Mouse (Mus musculus) layer of hippocampus, adult 8-10 months (tissue): ENCODE results near the gene Slc6a19. TPM values are rescaled to one million over a fixed set of nuclear protein-coding genes. Genes with fewer than 3 reads are reported as not detected.
"Not testable (repeated sequence)": the region's sequence is repeated elsewhere in the genome, so short reads cannot be mapped to it uniquely, and the experiment has no call there.

ENCODE experiments used
- DNase-seq, 2 experiments: peaks; one replicate each; pipeline ENCODE4 v3.0.0; 2022; ENCODE audit warnings: low spot score in 2 of 2
- total RNA-seq, 4 experiments: library from RNA; stranded (reverse); gene quantifications; 2 replicates each; pipeline ENCODE4 v1.2.4; 2022

The Slc6a19 gene
- total RNA-seq = under 1 TPM; 0.14 to 0.45 (median 0.32) TPM

GRCm38 (mm10) chr13:73704694-73705325 is at the start of gene Slc6a19:
Slc6a19 (minus strand) TSS chr13:73704865.
- no peak for DNase-seq

- no peak for DNase-seq
Measured at GRCm38 (mm10) chr13:73751284-73751683, 46.6 kb upstream of the Slc6a19 start.

GRCm38 (mm10) chr13:73750435-73750834 is 45.8 kb upstream of the Slc6a19 start:
- no peak for DNase-seq

- no peak for DNase-seq
Measured at GRCm38 (mm10) chr13:73748663-73749440, 44.2 kb upstream of the Slc6a19 start.

- DNase-seq = no peak
Measured at GRCm38 (mm10) chr13:73743662-73744061, 39.0 kb upstream of the Slc6a19 start.

- no peak for DNase-seq
Measured at GRCm38 (mm10) chr13:73742944-73743343, 38.3 kb upstream of the Slc6a19 start.

GRCm38 (mm10) chr13:73740399-73740944 is 35.8 kb upstream of the Slc6a19 start:
- DNase-seq = not testable (repeated sequence)

- DNase-seq = no peak
Measured at GRCm38 (mm10) chr13:73736943-73737342, 32.3 kb upstream of the Slc6a19 start.

- DNase-seq = no peak
Measured at GRCm38 (mm10) chr13:73735928-73736327, 31.3 kb upstream of the Slc6a19 start.

- no peak for DNase-seq
Measured at GRCm38 (mm10) chr13:73735270-73735669, 30.6 kb upstream of the Slc6a19 start.

GRCm38 (mm10) chr13:73734379-73734778 is 29.7 kb upstream of the Slc6a19 start:
- DNase-seq = no peak

- no peak for DNase-seq
Measured at GRCm38 (mm10) chr13:73732742-73733700, 28.4 kb upstream of the Slc6a19 start, which contains the start of gene Slc12a7. Slc12a7 (plus strand) TSS chr13:73733094.

- no peak for DNase-seq
Measured at GRCm38 (mm10) chr13:73732235-73732634, 27.6 kb upstream of the Slc6a19 start.

GRCm38 (mm10) chr13:73730913-73731312 is 26.2 kb upstream of the Slc6a19 start:
- no peak for DNase-seq

- no peak for DNase-seq
Measured at GRCm38 (mm10) chr13:73728633-73729032, 24.0 kb upstream of the Slc6a19 start.

GRCm38 (mm10) chr13:73727621-73728025 is 23.0 kb upstream of the Slc6a19 start:
- no peak for DNase-seq

GRCm38 (mm10) chr13:73725315-73725714 is 20.6 kb upstream of the Slc6a19 start:
- DNase-seq = no peak

GRCm38 (mm10) chr13:73723081-73723668 is 18.5 kb upstream of the Slc6a19 start:
- DNase-seq = peak in 1 of 2 experiments; percentile 22

- DNase-seq = no peak
Measured at GRCm38 (mm10) chr13:73720241-73720640, 15.6 kb upstream of the Slc6a19 start.

GRCm38 (mm10) chr13:73718225-73718624 is 13.6 kb upstream of the Slc6a19 start:
- DNase-seq = peak; percentile 65 to 87

GRCm38 (mm10) chr13:73714020-73714419 is 9.4 kb upstream of the Slc6a19 start:
- DNase-seq = no peak
